Mouse (Mus musculus) G1E (cell line): Measurements from ENCODE around the gene Pkn2.

Source experiments
- CTCF ChIP-seq: IDR thresholded peaks from 2 replicates; pipeline ENCODE4 v1.5.1; 2012; ENCODE audit warnings: low read depth, low read length, inconsistent platforms, mixed read lengths
- GATA1 ChIP-seq: IDR thresholded peaks from 2 replicates; pipeline ENCODE4 v1.6.1; 2012; ENCODE audit warnings: borderline replicate concordance, low read length, inconsistent platforms, mixed read lengths
- GATA2 ChIP-seq: IDR thresholded peaks from 2 replicates; pipeline ENCODE4 v1.6.1; 2012; ENCODE audit warnings: low read depth, low read length, inconsistent platforms, borderline replicate concordance
- POLR2AphosphoS5 ChIP-seq: IDR thresholded peaks from 2 replicates; pipeline ENCODE4 v1.6.1; 2012; ENCODE audit warnings: low read depth, low read length, inconsistent platforms; ENCODE audit not compliant: insufficient replicate concordance
- TAL1 ChIP-seq: conservative IDR thresholded peaks from 2 replicates; pipeline ENCODE4 v1.6.1; 2012; ENCODE audit warnings: low read depth, low read length, inconsistent platforms, mixed read lengths

- TF ChIP-seq CTCF = no peak
- TF ChIP-seq GATA1 = no peak
- TF ChIP-seq TAL1 = no peak
- TF ChIP-seq POLR2AphosphoS5 = peak; percentile 97
- no peak for TF ChIP-seq GATA2
These were observed 116.6 kb downstream of the Pkn2 start, which contains the start of gene Gtf2b for GRCm38 (mm10) chr3:142764995-142765777.
